Comparison of ENCODE assay signal across 7 mouse cellular contexts in the genomic region with DNA sequence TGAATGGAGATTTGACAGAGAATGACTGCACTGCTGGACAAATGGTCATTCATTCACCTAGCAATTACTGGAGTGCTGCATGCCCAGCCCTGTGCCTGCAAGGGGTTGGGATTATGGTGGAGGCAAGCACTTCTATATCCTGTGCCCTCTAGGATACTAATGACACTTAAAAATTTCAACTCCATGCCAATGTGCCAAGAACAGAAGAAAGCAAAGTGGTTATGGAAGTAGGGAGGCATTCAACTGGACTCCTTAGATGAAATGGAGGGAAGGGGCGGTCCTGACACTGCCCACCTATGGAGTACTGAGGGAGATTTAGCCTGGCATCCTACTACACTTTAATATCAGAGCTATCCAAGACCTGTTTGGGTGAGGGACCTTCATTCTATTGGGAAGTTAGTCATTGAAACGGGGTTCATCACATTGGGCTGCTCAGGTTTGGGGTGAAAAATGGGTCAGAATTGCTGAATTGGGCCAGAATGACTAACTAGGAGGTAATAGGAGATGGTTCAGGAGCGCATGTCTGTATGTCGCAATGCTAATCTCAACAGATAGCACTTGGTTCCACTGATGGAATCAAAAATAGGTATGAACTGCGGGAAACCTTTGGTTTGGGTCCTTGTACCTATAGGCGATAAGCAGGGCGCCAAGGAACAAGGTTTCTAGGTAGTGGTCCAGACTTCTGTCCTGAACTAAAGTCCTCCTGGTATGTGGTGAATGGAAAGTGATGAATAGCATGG. TPM values are rescaled to one million over a fixed set of nuclear protein-coding genes. Genes with fewer than 3 reads are reported as not detected.
DNase-seq lines count a peak whose midpoint lies in the region; ATAC-seq lines count a peak whose summit lies in the region.

No protein-coding gene starts in this region.

- intact Hi-C loops in left cerebral cortex, postnatal 36 days (cut with DNase I) = loop anchor here (5.0 kb wide), 1 partner anchor 81 kb away; a partner anchor contains a TSS

- DNase-seq in neural tube, embryonic 11.5 days (ENCODE audit: low spot score) = peak; percentile 10
- no peak for DNase-seq in neural tube, embryonic 10.5 days (ENCODE audit: extremely low spot score, low spot score)
- DNase-seq in left cerebral cortex, postnatal 36 days (ENCODE audit: low spot score in 2 of 2) = no peak
- DNase-seq in embryo, embryonic 10 days (ENCODE audit: low spot score) = no peak

- no peaks in the 10 kb centered on the region for H3K9me3 ChIP-seq in neural tube, embryonic 11.5 days (ENCODE audit: control insufficient read depth, low read length)
- H3K9me3 ChIP-seq in forebrain, embryonic 12.5 days = no peaks in the 10 kb centered on the region
- H3K9me3 ChIP-seq in limb, embryonic 15.5 days = no peaks in the 10 kb centered on the region
- H3K9me3 ChIP-seq in stomach, embryonic 14.5 days (ENCODE audit: control insufficient read depth, low read depth, low read length) = no peaks in the 10 kb centered on the region

- no peak for ATAC-seq in neural tube, embryonic 11.5 days (ENCODE audit: insufficient read depth, low FRiP score, low TSS enrichment)
- no peak; the same call in 1 of the 2 replicates for ATAC-seq in forebrain, embryonic 12.5 days (ENCODE audit: low FRiP score)
- no peak for ATAC-seq in limb, embryonic 15.5 days (ENCODE audit: insufficient number of reproducible peaks, low FRiP score, low TSS enrichment, low read depth)
- no peak for ATAC-seq in stomach, embryonic 14.5 days (ENCODE audit: insufficient number of reproducible peaks, insufficient read depth, low FRiP score, low read depth)

- H3K27me3 ChIP-seq in neural tube, embryonic 11.5 days (ENCODE audit: control insufficient read depth, insufficient read depth, low read length) = no peaks in the 10 kb centered on the region
- H3K27me3 ChIP-seq in forebrain, embryonic 12.5 days = no peaks in the 10 kb centered on the region
- no peaks in the 10 kb centered on the region for H3K27me3 ChIP-seq in limb, embryonic 15.5 days
- no peaks in the 10 kb centered on the region for H3K27me3 ChIP-seq in stomach, embryonic 14.5 days (ENCODE audit: control insufficient read depth, insufficient read depth, low read length)

- H3K27ac ChIP-seq in neural tube, embryonic 11.5 days (ENCODE audit: low read depth, low read length) = peak overlapping the region; percentile 73
- peak overlapping the region; percentile 89 for H3K27ac ChIP-seq in forebrain, embryonic 12.5 days
- H3K27ac ChIP-seq in limb, embryonic 15.5 days = peak overlapping the region; percentile 83
- H3K27ac ChIP-seq in stomach, embryonic 14.5 days (ENCODE audit: low read length) = peak overlapping the region; percentile 80; the same call in 1 of the 2 replicates

- H3K4me1 ChIP-seq in neural tube, embryonic 11.5 days (ENCODE audit: control insufficient read depth, insufficient read depth, low read length) = peaks cover 15% of the 10 kb centered on the region
- peaks cover 21% of the 10 kb centered on the region for H3K4me1 ChIP-seq in forebrain, embryonic 12.5 days
- H3K4me1 ChIP-seq in limb, embryonic 15.5 days = peaks cover 18% of the 10 kb centered on the region
- H3K4me1 ChIP-seq in stomach, embryonic 14.5 days (ENCODE audit: control insufficient read depth, insufficient read depth, low read length) = peaks cover 13% of the 10 kb centered on the region; the same call in 1 of the 2 replicates

- 74% methylated on average over 7 of the region's 7 CpGs for WGBS in neural tube, embryonic 11.5 days
- 71% methylated on average over 7 of the region's 7 CpGs for WGBS in forebrain, embryonic 12.5 days
- WGBS in limb, embryonic 15.5 days = 71% methylated on average over 7 of the region's 7 CpGs
- WGBS in stomach, embryonic 14.5 days = 69% methylated on average over 7 of the region's 7 CpGs

- peak overlapping the region; percentile 81 for H3K9ac ChIP-seq in neural tube, embryonic 11.5 days (ENCODE audit: low read length)
- H3K9ac ChIP-seq in forebrain, embryonic 12.5 days = peak overlapping the region; percentile 70
- H3K9ac ChIP-seq in limb, embryonic 15.5 days = peak overlapping the region; percentile 58
- peak overlapping the region; percentile 94 for H3K9ac ChIP-seq in stomach, embryonic 14.5 days (replicated peaks; ENCODE audit: low read depth, low read length)

- no peaks in the 10 kb centered on the region for H3K36me3 ChIP-seq in neural tube, embryonic 11.5 days (ENCODE audit: control insufficient read depth, insufficient read depth, low read length)
- H3K36me3 ChIP-seq in forebrain, embryonic 12.5 days (replicated peaks) = peaks cover 8% of the 10 kb centered on the region
- H3K36me3 ChIP-seq in limb, embryonic 15.5 days = peaks cover 7% of the 10 kb centered on the region
- H3K36me3 ChIP-seq in stomach, embryonic 14.5 days (ENCODE audit: control insufficient read depth, insufficient read depth, low read length) = no peaks in the 10 kb centered on the region; the same call in 1 of the 2 replicates

- peak overlapping the region; percentile 65 for H3K4me2 ChIP-seq in neural tube, embryonic 11.5 days (ENCODE audit: low read depth)
- peak overlapping the region; percentile 51 for H3K4me2 ChIP-seq in forebrain, embryonic 12.5 days
- H3K4me2 ChIP-seq in limb, embryonic 15.5 days = peak overlapping the region; percentile 67
- peak overlapping the region; percentile 62 for H3K4me2 ChIP-seq in stomach, embryonic 14.5 days (replicated peaks; ENCODE audit: low read depth, low read length)

- H3K4me3 ChIP-seq in neural tube, embryonic 11.5 days (ENCODE audit: low read depth, low read length) = peak overlapping the region; percentile 94
- H3K4me3 ChIP-seq in forebrain, embryonic 12.5 days (replicated peaks) = peak overlapping the region; percentile 96
- peak overlapping the region; percentile 86 for H3K4me3 ChIP-seq in limb, embryonic 15.5 days
- peak overlapping the region; percentile 94 for H3K4me3 ChIP-seq in stomach, embryonic 14.5 days (ENCODE audit: low read depth, low read length)

RNA-seq across cellular contexts. Expression of a gene that starts 1.0 kb away (rescaled TPM):
- polyA plus RNA-seq in neural tube, embryonic 11.5 days (2014; fragmentation: Nextera tagmentation; extraction: Ambion mirVana) = 12.4 and 13.3 TPM in 2 replicates
- polyA plus RNA-seq in forebrain, embryonic 12.5 days (2016; fragmentation: Nextera tagmentation; extraction: Ambion mirVana) = 17.8 and 19.9 TPM in 2 replicates
- polyA plus RNA-seq in limb, embryonic 15.5 days (2015; fragmentation: Nextera tagmentation; extraction: Ambion mirVana) = 11.4 and 12.3 TPM in 2 replicates
- 17.9 and 25.3 TPM in 2 replicates for polyA plus RNA-seq in stomach, embryonic 14.5 days (2014; fragmentation: Nextera tagmentation; extraction: Ambion mirVana)
- 10 to 100 TPM; 40.0 to 44.5 TPM for total RNA-seq in left cerebral cortex, postnatal 36 days (2021)

RNA-seq across cellular contexts. Expression of a gene that starts 32.6 kb away (rescaled TPM):
- 189 and 197 TPM in 2 replicates for polyA plus RNA-seq in neural tube, embryonic 11.5 days (2014; fragmentation: Nextera tagmentation; extraction: Ambion mirVana)
- 178 and 180 TPM in 2 replicates for polyA plus RNA-seq in forebrain, embryonic 12.5 days (2016; fragmentation: Nextera tagmentation; extraction: Ambion mirVana)
- polyA plus RNA-seq in limb, embryonic 15.5 days (2015; fragmentation: Nextera tagmentation; extraction: Ambion mirVana) = 151 and 157 TPM in 2 replicates
- 183 and 188 TPM in 2 replicates for polyA plus RNA-seq in stomach, embryonic 14.5 days (2014; fragmentation: Nextera tagmentation; extraction: Ambion mirVana)
- total RNA-seq in left cerebral cortex, postnatal 36 days (2021) = 10 to 100 TPM; 82.2 to 87.2 TPM
